Mouse (Mus musculus): ENCODE measurements around the gene Zfp422. TPM values are rescaled to one million over a fixed set of nuclear protein-coding genes. Genes with fewer than 3 reads are reported as not detected.

Gene Zfp422
- polyA plus RNA-seq, 1 experiment from 2014 or later, result 22.7 TPM

Small RNA genes within 50 kb of the gene (microRNA-seq; reads per million reads assigned to microRNA genes)
- 2.0 reads per million for gene Mir7043

Other genes with a start within 250 kb of the Zfp422 start
- gene Alox5, start 167.8 kb downstream of the Zfp422 start, polyA plus RNA-seq (2015; fragmentation: Nextera tagmentation; extraction: Ambion mirVana), result 4.8 and 6.1 TPM in 2 replicates
- gene Olfr211, start 139.9 kb downstream of the Zfp422 start, polyA plus RNA-seq (2015; fragmentation: Nextera tagmentation; extraction: Ambion mirVana), result not detected in 2 replicates
- gene Olfr212, start 122.5 kb downstream of the Zfp422 start, polyA plus RNA-seq (2015; fragmentation: Nextera tagmentation; extraction: Ambion mirVana), result not detected in 2 replicates
- not detected in 2 replicates for gene Olfr213, start 90.5 kb downstream of the Zfp422 start, polyA plus RNA-seq (2015; fragmentation: Nextera tagmentation; extraction: Ambion mirVana)
- 0.21 and 0.26 TPM in 2 replicates for gene Gm5580, start 77.9 kb downstream of the Zfp422 start, polyA plus RNA-seq (2015; fragmentation: Nextera tagmentation; extraction: Ambion mirVana)
- not detected in 2 replicates for gene Olfr214, start 74.8 kb downstream of the Zfp422 start, polyA plus RNA-seq (2015; fragmentation: Nextera tagmentation; extraction: Ambion mirVana)
- not detected in 2 replicates for gene Olfr215, start 44.8 kb downstream of the Zfp422 start, polyA plus RNA-seq (2015; fragmentation: Nextera tagmentation; extraction: Ambion mirVana)
- gene Depp1, start 21.6 kb upstream of the Zfp422 start, polyA plus RNA-seq (2015; fragmentation: Nextera tagmentation; extraction: Ambion mirVana), result 26.7 and 36.6 TPM in 2 replicates
- 7.7 and 8.2 TPM in 2 replicates for gene Rassf4, start 45.0 kb upstream of the Zfp422 start, polyA plus RNA-seq (2015; fragmentation: Nextera tagmentation; extraction: Ambion mirVana)
- 0.01 and 0.05 TPM in 2 replicates for gene Tmem72, start 87.9 kb upstream of the Zfp422 start, polyA plus RNA-seq (2015; fragmentation: Nextera tagmentation; extraction: Ambion mirVana)

Data from liver, embryonic 15.5 days (tissue).